Mouse (Mus musculus): ENCODE measurements around the gene Ifitm6. TPM values are rescaled to one million over a fixed set of nuclear protein-coding genes. Genes with fewer than 3 reads are reported as not detected.

Gene Ifitm6
- polyA plus RNA-seq, 1 experiment from 2014 or later, result 53.6 TPM

- Histone ChIP-seq H3K9me3 (ENCODE audit: low read length) (no peaks in the 10 kb centered on the region), H3K27ac (ENCODE audit: low read depth) (no peak within 1 kb of the TSS), H3K9ac (replicated peaks) (no peak within 1 kb of the TSS), H3K36me3 (replicated peaks; ENCODE audit: insufficient read depth, low read length) (no peaks in the 10 kb centered on the region), H3K4me3 (ENCODE audit: low read depth, low read length) (peak within 1 kb of the TSS; percentile 40), H3K4me1 (ENCODE audit: insufficient read depth) (peaks cover 24% of the 10 kb centered on the region), H3K4me2 (ENCODE audit: low read depth, low read length) (peak within 1 kb of the TSS; percentile 74), H3K27me3 (ENCODE audit: insufficient read depth, low read length) (peaks cover 45% of the 10 kb centered on the region)
- DNase-seq, result peak; percentile 59
- peak; percentile 59 for ATAC-seq
- WGBS (ENCODE audit: insufficient replicate concordance), result 3% methylated on average over 54 of the region's 72 CpGs
- TF ChIP-seq EP300 (IDR thresholded peaks at IDR 0.05; ENCODE audit: low read depth), result no peak
- TF ChIP-seq CTCF (IDR thresholded peaks at IDR 0.05; ENCODE audit: low read depth), result no peak
Observed at GRCm38 (mm10) chr7:141060426-141061242, 42.9 kb upstream of the Ifitm6 start, which contains the start of gene B4galnt4. Gene B4galnt4 (plus strand): TSS chr7:141061104.

GRCm38 (mm10) chr7:141059929-141060328 is 42.2 kb upstream of the Ifitm6 start:
- no peak for TF ChIP-seq EP300 (IDR thresholded peaks at IDR 0.05; ENCODE audit: low read depth)
- TF ChIP-seq CTCF (IDR thresholded peaks at IDR 0.05; ENCODE audit: low read depth), result no peak
- Histone ChIP-seq H3K4me2 (ENCODE audit: low read depth, low read length) (no peak overlapping the region), H3K36me3 (replicated peaks; ENCODE audit: insufficient read depth, low read length) (no peaks in the 10 kb centered on the region), H3K9ac (replicated peaks) (no peak overlapping the region), H3K9me3 (ENCODE audit: low read length) (no peaks in the 10 kb centered on the region), H3K4me1 (ENCODE audit: insufficient read depth) (peaks cover 24% of the 10 kb centered on the region), H3K27me3 (ENCODE audit: insufficient read depth, low read length) (peaks cover 45% of the 10 kb centered on the region), H3K27ac (ENCODE audit: low read depth) (no peak overlapping the region), H3K4me3 (ENCODE audit: low read depth, low read length) (peak overlapping the region; percentile 40; the same call in 1 of the 2 replicates)
- 57% methylated on average over 2 of the region's 2 CpGs for WGBS (ENCODE audit: insufficient replicate concordance)
- DNase-seq, result no peak
- ATAC-seq, result no peak

- H3K4me1 ChIP-seq (ENCODE audit: insufficient read depth), result peaks cover 14% of the 10 kb centered on the region
- no peak overlapping the region for H3K27ac ChIP-seq (ENCODE audit: low read depth)
- no peaks in the 10 kb centered on the region for H3K36me3 ChIP-seq (replicated peaks; ENCODE audit: insufficient read depth, low read length)
- H3K4me3 ChIP-seq (ENCODE audit: low read depth, low read length), result no peak overlapping the region
- no peak overlapping the region for H3K9ac ChIP-seq (replicated peaks)
- no peak for ATAC-seq
- no peaks in the 10 kb centered on the region for H3K9me3 ChIP-seq (ENCODE audit: low read length)
- H3K27me3 ChIP-seq (ENCODE audit: insufficient read depth, low read length), result peaks cover 45% of the 10 kb centered on the region
- H3K4me2 ChIP-seq (ENCODE audit: low read depth, low read length), result no peak overlapping the region
- no peak for DNase-seq
- TF ChIP-seq CTCF (IDR thresholded peaks at IDR 0.05; ENCODE audit: low read depth) (no peak), EP300 (IDR thresholded peaks at IDR 0.05; ENCODE audit: low read depth) (no peak)
- 59% methylated on average over 14 of the region's 14 CpGs for WGBS (ENCODE audit: insufficient replicate concordance)
Observed at GRCm38 (mm10) chr7:141058601-141059341, 41.0 kb upstream of the Ifitm6 start.

- TF ChIP-seq CTCF (IDR thresholded peaks at IDR 0.05; ENCODE audit: low read depth), result no peak
- no peak for TF ChIP-seq EP300 (IDR thresholded peaks at IDR 0.05; ENCODE audit: low read depth)
- Histone ChIP-seq H3K9ac (replicated peaks) (no peak overlapping the region), H3K27me3 (ENCODE audit: insufficient read depth, low read length) (peaks cover 39% of the 10 kb centered on the region), H3K4me3 (ENCODE audit: low read depth, low read length) (no peak overlapping the region), H3K9me3 (ENCODE audit: low read length) (no peaks in the 10 kb centered on the region), H3K4me2 (ENCODE audit: low read depth, low read length) (no peak overlapping the region), H3K4me1 (ENCODE audit: insufficient read depth) (peaks cover 11% of the 10 kb centered on the region), H3K27ac (ENCODE audit: low read depth) (no peak overlapping the region), H3K36me3 (replicated peaks; ENCODE audit: insufficient read depth, low read length) (no peaks in the 10 kb centered on the region)
- no peak for ATAC-seq
- no peak for DNase-seq
- 87% methylated on average over 1 of the region's 1 CpGs for WGBS (ENCODE audit: insufficient replicate concordance)
Observed at GRCm38 (mm10) chr7:141057541-141057940, 39.8 kb upstream of the Ifitm6 start.

GRCm38 (mm10) chr7:141056976-141057375 is 39.3 kb upstream of the Ifitm6 start:
- Histone ChIP-seq H3K4me1 (ENCODE audit: insufficient read depth) (peaks cover 11% of the 10 kb centered on the region), H3K4me2 (ENCODE audit: low read depth, low read length) (no peak overlapping the region), H3K27ac (ENCODE audit: low read depth) (no peak overlapping the region), H3K4me3 (ENCODE audit: low read depth, low read length) (no peak overlapping the region), H3K9me3 (ENCODE audit: low read length) (no peaks in the 10 kb centered on the region), H3K36me3 (replicated peaks; ENCODE audit: insufficient read depth, low read length) (no peaks in the 10 kb centered on the region), H3K27me3 (ENCODE audit: insufficient read depth, low read length) (peaks cover 34% of the 10 kb centered on the region), H3K9ac (replicated peaks) (no peak overlapping the region)
- DNase-seq (no peak), ATAC-seq (no peak)
- TF ChIP-seq CTCF (IDR thresholded peaks at IDR 0.05; ENCODE audit: low read depth) (no peak), EP300 (IDR thresholded peaks at IDR 0.05; ENCODE audit: low read depth) (no peak)
- WGBS (ENCODE audit: insufficient replicate concordance), result 70% methylated on average over 6 of the region's 6 CpGs

- H3K36me3 ChIP-seq (replicated peaks; ENCODE audit: insufficient read depth, low read length), result no peaks in the 10 kb centered on the region
- peaks cover 22% of the 10 kb centered on the region for H3K27me3 ChIP-seq (ENCODE audit: insufficient read depth, low read length)
- H3K27ac ChIP-seq (ENCODE audit: low read depth), result no peak overlapping the region
- TF ChIP-seq CTCF (IDR thresholded peaks at IDR 0.05; ENCODE audit: low read depth) (peak; percentile 39), EP300 (IDR thresholded peaks at IDR 0.05; ENCODE audit: low read depth) (no peak)
- ATAC-seq (no peak), DNase-seq (no peak)
- no peak overlapping the region for H3K9ac ChIP-seq (replicated peaks)
- no peak overlapping the region for H3K4me3 ChIP-seq (ENCODE audit: low read depth, low read length)
- H3K4me1 ChIP-seq (ENCODE audit: insufficient read depth), result peaks cover 4% of the 10 kb centered on the region
- WGBS (ENCODE audit: insufficient replicate concordance), result 74% methylated on average over 4 of the region's 4 CpGs
- no peak overlapping the region for H3K4me2 ChIP-seq (ENCODE audit: low read depth, low read length)
- H3K9me3 ChIP-seq (ENCODE audit: low read length), result no peaks in the 10 kb centered on the region
Observed at GRCm38 (mm10) chr7:141055785-141056184, 38.1 kb upstream of the Ifitm6 start.

Measured in liver, postnatal 0 days (tissue).